Mouse (Mus musculus) cerebellum, adult 11 months (tissue): ENCODE data around the gene Olfr1045.
"Not testable (repeated sequence)": the region's sequence is repeated elsewhere in the genome, so short reads cannot be mapped to it uniquely, and the experiment has no call there.

Experiments
- DNase-seq: peaks from one replicate; pipeline ENCODE4 v3.0.0; 2022

The Olfr1045 gene

GRCm38 (mm10) chr2:86202909-86203308 lies at the start of gene Olfr1045:
Olfr1045 (minus strand) TSS chr2:86203009.
- no peak for DNase-seq

DNA sequence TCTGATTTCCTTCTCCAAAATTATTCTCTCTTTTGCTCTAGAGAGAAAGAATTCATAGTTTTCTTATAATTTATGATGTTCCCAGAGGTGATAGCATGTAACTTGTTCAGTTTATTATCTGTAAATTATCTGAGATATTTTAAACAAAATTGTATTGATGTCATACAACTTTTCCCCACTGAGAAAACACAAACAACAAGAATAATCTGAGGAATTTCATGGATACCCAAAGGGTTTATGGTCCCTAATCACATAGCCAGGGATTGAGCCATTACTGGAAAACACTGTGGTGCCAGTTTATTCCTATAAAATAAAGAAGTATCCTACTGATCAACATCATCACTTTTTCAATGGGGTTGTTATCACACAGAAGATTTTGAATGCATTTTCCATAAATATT lies 37.4 kb upstream of the Olfr1045 start, which contains the start of gene Olfr1048:
Gene Olfr1048 (minus strand): TSS at position 101 of the 400 bp plus-strand sequence.
- DNase-seq: no peak

DNA sequence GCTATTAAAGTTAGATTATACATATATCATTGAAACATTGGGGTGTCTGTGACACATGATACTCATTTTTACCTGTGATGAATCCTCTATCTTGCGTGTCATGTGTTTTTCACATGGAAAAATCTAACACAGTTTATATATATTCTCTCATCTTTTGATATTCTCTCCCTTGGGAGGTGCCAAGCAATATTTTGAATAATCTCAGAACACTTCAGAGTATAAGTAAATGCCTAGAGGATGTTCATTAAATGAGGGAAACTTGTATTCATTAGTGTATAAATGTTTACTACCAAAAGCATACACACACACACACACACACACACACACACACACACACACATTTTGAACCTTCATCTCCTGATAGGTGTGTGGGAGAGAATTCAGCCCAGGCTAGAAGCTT lies 28.5 kb upstream of the Olfr1045 start, which contains the start of gene Olfr1047:
Gene Olfr1047 (minus strand): TSS at position 101 of the 400 bp plus-strand sequence.
- DNase-seq: no peak

GRCm38 (mm10) chr2:86219214-86219613 lies 16.4 kb upstream of the Olfr1045 start, which contains the start of gene Olfr1046:
Olfr1046 (minus strand) TSS chr2:86219314.
- DNase-seq: no peak

DNA sequence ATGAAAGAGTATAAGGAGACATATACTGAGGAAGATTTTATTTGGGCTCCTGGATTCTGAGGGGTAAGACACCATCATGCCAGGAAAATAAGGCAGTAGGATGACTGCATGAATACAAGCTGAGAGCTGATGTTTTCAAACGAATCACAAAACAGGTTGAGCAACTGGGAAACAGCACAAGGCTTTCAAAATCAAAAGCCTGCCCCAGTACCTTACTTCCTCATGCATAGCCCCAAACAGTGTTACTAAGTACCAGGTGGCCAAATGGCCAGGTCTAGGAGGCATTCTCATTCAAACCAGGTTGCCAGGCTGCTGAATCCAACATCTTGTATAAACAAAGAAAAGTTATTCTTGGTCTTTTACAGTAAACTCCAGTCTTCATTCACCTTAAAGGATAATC lies 6.9 kb downstream of the Olfr1045 start:
- no peak for DNase-seq

GRCm38 (mm10) chr2:86185583-86185982 lies 17.2 kb downstream of the Olfr1045 start, which contains the start of gene Olfr52:
Olfr52 (minus strand) TSS chr2:86185683.
- DNase-seq: no peak

DNA sequence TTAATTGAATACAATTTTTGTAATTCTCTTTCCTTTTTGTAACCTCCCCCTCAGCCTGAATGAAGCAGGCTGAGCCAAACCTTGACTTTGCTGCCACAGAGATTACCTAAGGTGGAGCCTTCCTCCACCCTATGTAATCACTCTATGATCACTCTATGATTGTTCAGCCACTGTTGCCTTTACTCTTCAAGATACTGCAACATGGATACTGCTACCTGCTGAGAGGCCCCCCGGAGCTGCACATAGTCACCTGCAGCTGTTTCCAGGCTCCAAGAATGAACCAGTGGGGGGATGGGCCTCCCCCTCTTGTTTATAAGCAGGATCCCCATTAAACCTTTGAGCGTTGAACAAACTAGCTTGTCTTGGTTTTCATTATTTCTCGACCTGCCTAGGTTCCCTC lies 22.9 kb downstream of the Olfr1045 start:
- DNase-seq: no peak

GRCm38 (mm10) chr2:86177720-86178119 lies 25.1 kb downstream of the Olfr1045 start, which contains the start of gene Olfr1044:
Olfr1044 (minus strand) TSS chr2:86177820.
- no peak for DNase-seq

GRCm38 (mm10) chr2:86175422-86175821 lies 27.4 kb downstream of the Olfr1045 start:
- DNase-seq: not testable (repeated sequence)

DNA sequence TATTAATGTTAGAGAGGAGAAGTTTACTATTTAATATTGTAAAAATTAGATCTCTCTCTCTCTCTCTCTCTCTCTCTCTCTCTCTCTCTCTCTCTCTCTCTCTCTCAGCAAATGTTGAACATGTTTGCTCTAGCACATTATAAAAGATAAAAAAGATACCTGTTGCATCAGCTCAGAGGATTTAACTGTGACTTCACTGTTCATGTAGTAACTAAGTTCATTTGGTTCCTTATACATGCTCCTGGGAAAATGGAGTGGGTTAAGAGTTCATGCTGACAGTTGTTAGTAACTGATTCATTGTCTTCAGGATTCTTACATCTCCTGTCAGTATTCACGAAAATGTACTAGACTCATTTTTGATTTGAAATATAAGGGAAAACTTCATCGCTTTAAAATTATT lies 35.4 kb downstream of the Olfr1045 start, which contains the start of gene Olfr1043:
Gene Olfr1043 (minus strand): TSS at position 101 of the 400 bp plus-strand sequence.
- no peak for DNase-seq

DNA sequence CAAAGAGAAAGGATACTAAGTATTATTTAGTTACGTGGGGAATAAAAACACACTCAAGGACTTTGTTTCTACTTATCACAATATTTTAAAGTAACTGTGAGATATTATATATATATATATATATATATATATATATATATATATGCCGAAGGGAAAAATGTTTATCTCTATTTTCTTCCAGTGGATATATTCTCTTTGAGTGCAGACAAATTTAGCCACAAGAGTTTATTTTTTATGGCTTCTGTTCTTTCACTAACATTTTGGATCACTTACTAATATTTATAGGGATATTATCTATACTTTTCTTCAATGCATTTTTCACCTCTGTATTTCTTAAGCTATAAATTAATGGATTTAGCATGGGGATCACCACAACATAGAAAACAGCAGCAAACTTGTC lies 41.1 kb downstream of the Olfr1045 start, which contains the start of gene Olfr1042:
Gene Olfr1042 (minus strand): TSS at position 101 of the 400 bp plus-strand sequence.
- no peak for DNase-seq

- no peak for DNase-seq
Observed at GRCm38 (mm10) chr2:86146632-86147031, 56.2 kb downstream of the Olfr1045 start, which contains the start of gene Olfr1040. Olfr1040 (minus strand) TSS chr2:86146732.
